Mouse (Mus musculus): ENCODE measurements around the gene Cyp2f2. TPM values are rescaled to one million over a fixed set of nuclear protein-coding genes. Genes with fewer than 3 reads are reported as not detected.

The Cyp2f2 gene
- polyA plus RNA-seq, 1 experiment from 2014 or later: not detected

GRCm38 (mm10) chr7:27166229-27166613, 46.5 kb downstream of the Cyp2f2 start:
- Histone ChIP-seq H3K27ac (ENCODE audit: low read depth, low read length) (peak overlapping the region; percentile 98), H3K9me3 (replicated peaks; ENCODE audit: control insufficient read depth, low read length) (no peaks in the 10 kb centered on the region), H3K4me2 (peak overlapping the region; percentile 82), H3K27me3 (ENCODE audit: control insufficient read depth, insufficient read depth, low read length) (no peaks in the 10 kb centered on the region), H3K36me3 (ENCODE audit: control insufficient read depth, insufficient read depth, low read length) (peaks cover 7% of the 10 kb centered on the region; the same call in 1 of the 2 replicates), H3K4me3 (ENCODE audit: low read depth, low read length) (peak overlapping the region; percentile 78), H3K4me1 (ENCODE audit: control insufficient read depth, insufficient read depth, low read length) (peaks cover 31% of the 10 kb centered on the region), H3K9ac (ENCODE audit: low read depth, low read length) (peak overlapping the region; percentile 93)
- WGBS (ENCODE audit: insufficient replicate concordance): 0% methylated on average over 25 of the region's 43 CpGs
- peak; percentile 81 for ATAC-seq (replicated peaks; ENCODE audit: insufficient number of reproducible peaks, low FRiP score, low TSS enrichment)

GRCm38 (mm10) chr7:27166614-27167474, 47.1 kb downstream of the Cyp2f2 start, which contains the start of gene Egln2:
TSS of gene Egln2 (minus strand) at chr7:27166802.
- peak; percentile 84 for ATAC-seq (replicated peaks; ENCODE audit: insufficient number of reproducible peaks, low FRiP score, low TSS enrichment)

GRCm38 (mm10) chr7:27167475-27168094, 47.9 kb downstream of the Cyp2f2 start:
- WGBS (ENCODE audit: insufficient replicate concordance): 73% methylated on average over 11 of the region's 11 CpGs
- no peak for ATAC-seq (replicated peaks; ENCODE audit: insufficient number of reproducible peaks, low FRiP score, low TSS enrichment)
- peak overlapping the region; percentile 78 for H3K4me3 ChIP-seq (ENCODE audit: low read depth, low read length)
- H3K27ac ChIP-seq (ENCODE audit: low read depth, low read length): peak overlapping the region; percentile 98
- H3K4me2 ChIP-seq: peak overlapping the region; percentile 82
- peaks cover 30% of the 10 kb centered on the region for H3K4me1 ChIP-seq (ENCODE audit: control insufficient read depth, insufficient read depth, low read length)
- H3K9ac ChIP-seq (ENCODE audit: low read depth, low read length): peak overlapping the region; percentile 75
- H3K27me3 ChIP-seq (ENCODE audit: control insufficient read depth, insufficient read depth, low read length): no peaks in the 10 kb centered on the region
- H3K36me3 ChIP-seq (ENCODE audit: control insufficient read depth, insufficient read depth, low read length): peaks cover 7% of the 10 kb centered on the region; the same call in 1 of the 2 replicates
- no peaks in the 10 kb centered on the region for H3K9me3 ChIP-seq (replicated peaks; ENCODE audit: control insufficient read depth, low read length)

More at GRCm38 (mm10) chr7:27166614-27167474, 47.1 kb downstream of the Cyp2f2 start, which contains the start of gene Egln2:
- Histone ChIP-seq H3K9me3 (replicated peaks; ENCODE audit: control insufficient read depth, low read length) (no peaks in the 10 kb centered on the region), H3K27me3 (ENCODE audit: control insufficient read depth, insufficient read depth, low read length) (no peaks in the 10 kb centered on the region), H3K4me1 (ENCODE audit: control insufficient read depth, insufficient read depth, low read length) (peaks cover 31% of the 10 kb centered on the region), H3K4me3 (ENCODE audit: low read depth, low read length) (peak within 1 kb of the TSS; percentile 78), H3K27ac (ENCODE audit: low read depth, low read length) (peak within 1 kb of the TSS; percentile 98), H3K4me2 (peak within 1 kb of the TSS; percentile 82), H3K9ac (ENCODE audit: low read depth, low read length) (peak within 1 kb of the TSS; percentile 93), H3K36me3 (ENCODE audit: control insufficient read depth, insufficient read depth, low read length) (peaks cover 7% of the 10 kb centered on the region; the same call in 1 of the 2 replicates)
- WGBS (ENCODE audit: insufficient replicate concordance): 2% methylated on average over 59 of the region's 61 CpGs

GRCm38 (mm10) chr7:27168371-27168770, 48.7 kb downstream of the Cyp2f2 start:
- WGBS (ENCODE audit: insufficient replicate concordance): 92% methylated on average over 5 of the region's 5 CpGs
- H3K27me3 ChIP-seq (ENCODE audit: control insufficient read depth, insufficient read depth, low read length): no peaks in the 10 kb centered on the region
- H3K4me1 ChIP-seq (ENCODE audit: control insufficient read depth, insufficient read depth, low read length): peaks cover 23% of the 10 kb centered on the region
- H3K27ac ChIP-seq (ENCODE audit: low read depth, low read length): no peak overlapping the region
- H3K36me3 ChIP-seq (ENCODE audit: control insufficient read depth, insufficient read depth, low read length): peaks cover 12% of the 10 kb centered on the region; the same call in 1 of the 2 replicates
- no peak overlapping the region for H3K9ac ChIP-seq (ENCODE audit: low read depth, low read length)
- H3K9me3 ChIP-seq (replicated peaks; ENCODE audit: control insufficient read depth, low read length): no peaks in the 10 kb centered on the region
- no peak overlapping the region for H3K4me3 ChIP-seq (ENCODE audit: low read depth, low read length)
- no peak for ATAC-seq (replicated peaks; ENCODE audit: insufficient number of reproducible peaks, low FRiP score, low TSS enrichment)
- H3K4me2 ChIP-seq: no peak overlapping the region

- WGBS (ENCODE audit: insufficient replicate concordance): 81% methylated on average over 3 of the region's 3 CpGs
- H3K4me2 ChIP-seq: no peak overlapping the region
- peaks cover 12% of the 10 kb centered on the region; the same call in 1 of the 2 replicates for H3K36me3 ChIP-seq (ENCODE audit: control insufficient read depth, insufficient read depth, low read length)
- H3K27ac ChIP-seq (ENCODE audit: low read depth, low read length): no peak overlapping the region
- H3K9me3 ChIP-seq (replicated peaks; ENCODE audit: control insufficient read depth, low read length): no peaks in the 10 kb centered on the region
- no peak overlapping the region for H3K4me3 ChIP-seq (ENCODE audit: low read depth, low read length)
- no peak overlapping the region for H3K9ac ChIP-seq (ENCODE audit: low read depth, low read length)
- H3K4me1 ChIP-seq (ENCODE audit: control insufficient read depth, insufficient read depth, low read length): no peaks in the 10 kb centered on the region
- no peak for ATAC-seq (replicated peaks; ENCODE audit: insufficient number of reproducible peaks, low FRiP score, low TSS enrichment)
- H3K27me3 ChIP-seq (ENCODE audit: control insufficient read depth, insufficient read depth, low read length): no peaks in the 10 kb centered on the region
Observed at GRCm38 (mm10) chr7:27170981-27171380, 51.3 kb downstream of the Cyp2f2 start.

- no peaks in the 10 kb centered on the region for H3K9me3 ChIP-seq (replicated peaks; ENCODE audit: control insufficient read depth, low read length)
- no peak overlapping the region for H3K9ac ChIP-seq (ENCODE audit: low read depth, low read length)
- no peak overlapping the region for H3K27ac ChIP-seq (ENCODE audit: low read depth, low read length)
- H3K36me3 ChIP-seq (ENCODE audit: control insufficient read depth, insufficient read depth, low read length): peaks cover 12% of the 10 kb centered on the region; the same call in 1 of the 2 replicates
- no peaks in the 10 kb centered on the region for H3K27me3 ChIP-seq (ENCODE audit: control insufficient read depth, insufficient read depth, low read length)
- no peak overlapping the region for H3K4me2 ChIP-seq
- peaks cover 5% of the 10 kb centered on the region; the same call in 1 of the 2 replicates for H3K4me1 ChIP-seq (ENCODE audit: control insufficient read depth, insufficient read depth, low read length)
- H3K4me3 ChIP-seq (ENCODE audit: low read depth, low read length): no peak overlapping the region
- no peak for ATAC-seq (replicated peaks; ENCODE audit: insufficient number of reproducible peaks, low FRiP score, low TSS enrichment)
- 88% methylated on average over 15 of the region's 15 CpGs for WGBS (ENCODE audit: insufficient replicate concordance)
Observed at GRCm38 (mm10) chr7:27174496-27174895, 54.8 kb downstream of the Cyp2f2 start.

GRCm38 (mm10) chr7:27174896-27175295, 55.2 kb downstream of the Cyp2f2 start:
- Histone ChIP-seq H3K4me2 (no peak overlapping the region), H3K9ac (ENCODE audit: low read depth, low read length) (no peak overlapping the region), H3K27ac (ENCODE audit: low read depth, low read length) (no peak overlapping the region), H3K36me3 (ENCODE audit: control insufficient read depth, insufficient read depth, low read length) (peaks cover 12% of the 10 kb centered on the region; the same call in 1 of the 2 replicates), H3K4me3 (ENCODE audit: low read depth, low read length) (no peak overlapping the region), H3K9me3 (replicated peaks; ENCODE audit: control insufficient read depth, low read length) (no peaks in the 10 kb centered on the region), H3K4me1 (ENCODE audit: control insufficient read depth, insufficient read depth, low read length) (peaks cover 5% of the 10 kb centered on the region; the same call in 1 of the 2 replicates), H3K27me3 (ENCODE audit: control insufficient read depth, insufficient read depth, low read length) (no peaks in the 10 kb centered on the region)
- no peak for ATAC-seq (replicated peaks; ENCODE audit: insufficient number of reproducible peaks, low FRiP score, low TSS enrichment)
- 92% methylated on average over 7 of the region's 7 CpGs for WGBS (ENCODE audit: insufficient replicate concordance)

- peak overlapping the region; percentile 94 for H3K27ac ChIP-seq (ENCODE audit: low read depth, low read length)
- peaks cover 10% of the 10 kb centered on the region; the same call in 1 of the 2 replicates for H3K36me3 ChIP-seq (ENCODE audit: control insufficient read depth, insufficient read depth, low read length)
- peak; percentile 9 for ATAC-seq (replicated peaks; ENCODE audit: insufficient number of reproducible peaks, low FRiP score, low TSS enrichment)
- H3K4me1 ChIP-seq (ENCODE audit: control insufficient read depth, insufficient read depth, low read length): peaks cover 5% of the 10 kb centered on the region; the same call in 1 of the 2 replicates
- H3K4me2 ChIP-seq: peak overlapping the region; percentile 64
- 18% methylated on average over 4 of the region's 4 CpGs for WGBS (ENCODE audit: insufficient replicate concordance)
- no peaks in the 10 kb centered on the region for H3K27me3 ChIP-seq (ENCODE audit: control insufficient read depth, insufficient read depth, low read length)
- no peaks in the 10 kb centered on the region for H3K9me3 ChIP-seq (replicated peaks; ENCODE audit: control insufficient read depth, low read length)
- peak overlapping the region; percentile 81 for H3K4me3 ChIP-seq (ENCODE audit: low read depth, low read length)
- H3K9ac ChIP-seq (ENCODE audit: low read depth, low read length): peak overlapping the region; percentile 71
Observed at GRCm38 (mm10) chr7:27177942-27178323, 58.2 kb downstream of the Cyp2f2 start.
